Mouse (Mus musculus) adrenal gland, postnatal 4 days (tissue): ENCODE data around the gene Eml4. TPM values are rescaled to one million over a fixed set of nuclear protein-coding genes. Genes with fewer than 3 reads are reported as not detected.
A peak's percentile ranks its signal among the peaks of the same experiment; 100 is the strongest.

Experiments
- DNase-seq, 2 experiments: peaks; one replicate each; pipeline ENCODE4 v3.0.0; 2021 to 2022; ENCODE audit warnings: low spot score in 2 of 2, mixed read lengths in 2 of 2
- total RNA-seq, 2 experiments: library from RNA; stranded (reverse); gene quantifications; 2 replicates each; pipeline ENCODE4 v1.2.3; 2021

The Eml4 gene
- total RNA-seq, 2 experiments from 2014 or later, result 34.5 to 35.7 TPM

GRCm38 (mm10) chr17:83340895-83341524 is 9.7 kb upstream of the Eml4 start:
- no peak for DNase-seq

DNA sequence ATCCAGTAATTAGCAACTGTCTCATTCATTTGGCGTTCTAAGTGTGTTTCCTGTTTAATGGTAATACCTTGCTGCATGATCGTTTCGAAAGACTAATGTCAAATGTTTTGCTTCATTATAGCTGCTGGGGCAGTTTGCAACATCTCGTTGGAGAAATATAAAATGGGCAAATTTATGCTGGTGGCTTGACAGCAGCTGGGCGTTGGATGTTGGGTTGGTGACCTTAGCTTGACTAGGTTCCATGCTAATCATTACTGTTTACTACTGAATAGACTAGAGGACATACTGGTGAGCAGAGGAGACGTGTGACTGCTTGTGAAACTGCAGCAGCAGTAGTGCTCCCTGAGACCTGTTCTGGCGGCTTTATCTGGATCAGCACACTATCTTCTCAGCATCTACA is 6.5 kb upstream of the Eml4 start:
- no peak for DNase-seq

- DNase-seq, result no peak
Measured at GRCm38 (mm10) chr17:83348056-83348822, 2.5 kb upstream of the Eml4 start.

DNA sequence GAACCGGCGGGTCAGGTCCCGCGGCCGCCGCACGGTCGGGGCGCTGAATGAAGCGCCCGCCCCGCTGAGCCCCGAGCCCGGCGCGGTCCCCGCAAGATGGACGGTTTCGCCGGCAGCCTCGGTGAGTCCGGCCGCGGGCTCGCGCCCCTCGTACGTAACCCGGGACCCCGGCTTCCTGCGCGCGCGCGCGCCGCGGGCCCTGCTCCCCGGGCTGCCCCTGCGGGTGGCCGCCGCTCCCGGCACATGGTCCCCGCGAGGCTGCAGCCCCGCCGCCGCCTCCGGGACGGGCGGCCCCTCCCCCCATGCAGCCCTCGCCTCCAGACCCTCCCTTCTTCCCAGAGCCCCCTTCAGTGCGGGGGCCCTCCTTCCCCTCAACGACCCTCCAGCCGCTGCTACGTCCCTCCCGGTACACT is 394 bp downstream of the Eml4 start:
- peak in 1 of 2 experiments; percentile 15 for DNase-seq

GRCm38 (mm10) chr17:83351601-83352413 is 1.1 kb downstream of the Eml4 start:
- DNase-seq, result no peak

- no peak for DNase-seq
Measured at GRCm38 (mm10) chr17:83352456-83352855, 1.7 kb downstream of the Eml4 start.

DNA sequence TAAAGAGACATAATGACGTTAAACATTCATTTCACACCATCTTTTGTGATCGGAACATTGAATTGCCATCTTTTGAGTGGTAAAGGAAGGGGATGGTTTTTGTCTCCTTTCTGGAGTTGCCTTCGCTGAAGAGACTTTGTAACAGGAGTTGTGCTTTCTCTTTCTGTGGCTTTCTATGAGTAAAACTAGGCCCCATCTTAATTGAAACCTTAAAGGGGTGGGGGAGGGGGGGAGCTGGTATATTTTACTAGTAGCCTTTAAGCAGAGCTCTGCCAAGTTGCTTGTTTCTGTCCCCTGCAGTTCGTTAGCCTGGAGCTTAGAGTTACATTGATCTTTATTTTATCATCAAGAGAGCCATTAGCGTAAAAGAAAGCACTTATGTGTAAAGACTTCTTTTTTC is 2.3 kb downstream of the Eml4 start:
- no peak for DNase-seq

DNA sequence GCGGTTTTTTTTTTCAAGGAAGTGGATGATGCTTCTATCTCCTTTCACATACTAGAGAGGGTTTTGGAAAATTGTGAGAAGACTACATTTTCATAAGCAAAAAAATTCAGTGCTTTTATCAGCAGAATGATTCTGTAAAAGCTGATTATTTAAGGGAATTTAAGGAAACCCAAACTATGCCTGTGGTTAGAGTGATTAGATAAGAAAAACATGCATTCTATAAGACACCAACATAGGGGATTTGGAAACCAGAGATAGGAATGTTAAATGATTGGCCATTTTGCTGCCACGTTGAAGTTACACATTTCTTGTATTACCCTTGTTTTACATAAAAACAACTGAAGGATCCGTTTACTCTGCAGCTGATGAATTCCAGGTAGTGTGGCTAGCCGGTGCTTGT is 2.7 kb downstream of the Eml4 start:
- no peak for DNase-seq

GRCm38 (mm10) chr17:83355481-83355880 is 4.8 kb downstream of the Eml4 start:
- no peak for DNase-seq

DNA sequence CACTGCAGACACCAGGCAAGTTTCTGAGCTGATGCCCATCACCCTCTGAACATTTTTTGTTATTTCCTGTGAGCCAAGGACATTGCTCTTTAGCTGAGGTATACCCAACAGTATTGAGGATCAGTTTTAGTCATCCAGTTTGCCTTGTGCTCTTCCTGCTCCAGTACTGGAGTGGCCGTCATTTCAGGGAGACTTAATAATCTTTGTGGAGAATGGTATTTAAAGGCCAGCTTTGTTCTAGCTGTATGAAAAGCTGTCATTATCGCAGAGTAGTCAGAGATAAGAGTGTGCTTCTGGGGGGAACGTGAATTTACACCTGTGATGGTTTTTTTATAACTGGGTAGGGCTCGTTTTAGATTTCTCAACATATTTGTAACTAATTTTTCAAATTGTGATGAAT is 9.2 kb downstream of the Eml4 start:
- DNase-seq, result no peak

DNA sequence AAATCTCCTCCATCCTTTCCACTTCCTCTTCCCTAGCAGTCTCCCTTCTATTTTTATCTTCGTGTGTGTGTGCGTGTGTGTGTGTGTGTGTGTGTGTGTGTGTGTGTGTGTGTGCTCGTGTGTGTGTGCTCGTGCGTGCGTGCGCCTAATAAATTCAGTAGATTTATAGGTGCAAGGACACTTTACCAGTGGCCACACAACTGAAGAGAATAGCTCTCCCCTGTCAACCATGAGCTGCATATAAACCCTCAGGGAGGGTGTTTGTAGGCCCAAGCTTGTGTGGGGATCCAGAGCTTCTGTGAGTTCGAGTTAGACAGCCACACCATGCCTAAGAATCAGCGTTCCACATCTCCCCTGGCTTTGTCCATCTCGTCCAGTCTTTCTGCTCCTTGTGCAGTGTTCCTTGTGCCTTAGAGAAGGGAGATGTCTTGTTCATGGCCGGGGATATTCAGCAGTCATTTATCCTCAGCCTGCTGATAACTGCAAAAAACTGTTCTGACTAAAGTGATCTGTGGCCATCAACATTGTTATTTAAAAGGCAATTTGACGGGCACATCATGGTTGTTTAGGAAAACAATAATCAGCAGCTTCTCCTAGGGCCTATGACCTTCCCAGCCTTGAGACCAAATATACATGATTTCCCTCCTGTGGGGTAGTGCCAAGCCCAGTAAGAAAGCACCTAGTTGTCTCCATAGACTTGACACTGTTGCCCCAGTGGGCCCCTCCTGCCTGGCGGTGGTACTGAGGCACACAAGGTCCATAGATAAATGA is 10.2 kb downstream of the Eml4 start:
- no peak for DNase-seq

DNA sequence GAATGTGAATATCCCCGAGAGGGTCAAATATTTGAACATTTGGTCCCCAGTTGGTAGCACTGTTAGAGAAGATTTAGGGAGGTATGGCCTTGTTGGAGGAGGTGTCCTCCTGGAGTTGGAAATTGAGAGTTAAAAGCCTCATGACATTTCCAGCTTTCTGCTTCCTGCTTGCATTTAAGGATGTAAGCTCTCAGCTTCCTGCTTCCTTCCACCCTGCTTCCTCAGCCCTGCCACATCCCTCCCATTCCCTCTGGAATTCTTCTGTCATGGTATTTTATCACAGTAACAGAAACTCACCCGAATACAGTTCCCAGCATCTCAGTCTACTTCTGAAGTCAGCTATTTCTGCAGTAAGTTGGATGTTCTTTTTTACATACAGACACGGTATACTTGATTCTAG is 12.3 kb downstream of the Eml4 start:
- DNase-seq, result no peak

DNA sequence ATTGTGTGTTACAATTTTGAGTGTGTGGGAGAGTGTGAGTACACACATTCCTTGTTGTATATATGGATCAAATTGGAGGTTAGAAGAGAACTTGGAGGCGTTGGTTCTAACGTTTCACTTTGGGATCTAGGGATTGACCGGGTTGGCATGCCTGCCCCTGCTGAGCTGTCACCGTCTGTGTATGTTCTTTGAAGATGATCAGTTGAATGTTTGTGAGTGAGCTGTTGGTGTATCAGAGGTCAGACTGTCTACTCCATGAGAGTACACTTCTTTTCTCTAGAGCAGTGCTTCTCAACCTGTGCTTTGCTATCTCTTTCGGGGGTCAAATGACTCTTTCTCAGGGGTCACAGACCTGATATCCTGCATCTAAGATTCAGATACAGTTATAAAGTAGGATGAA is 13.6 kb downstream of the Eml4 start:
- no peak for DNase-seq

DNA sequence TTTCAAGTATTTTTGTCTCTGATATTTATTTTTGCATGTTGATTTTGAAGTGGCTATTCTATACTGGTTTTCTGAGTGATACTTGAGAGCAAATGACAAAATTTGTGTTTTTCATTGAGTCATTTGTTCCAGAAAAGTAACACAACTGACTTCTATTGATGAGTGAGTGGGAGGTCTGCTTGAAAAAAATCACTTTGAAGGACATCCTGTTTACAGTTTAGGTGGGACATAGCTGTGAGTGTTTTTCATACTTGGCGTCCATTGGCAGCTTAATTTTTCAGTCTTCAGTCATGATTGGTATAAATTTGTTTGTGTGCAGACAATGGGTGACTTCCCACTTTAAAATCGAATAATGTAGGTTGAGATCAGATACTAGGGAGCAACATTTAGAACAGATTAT is 14.4 kb downstream of the Eml4 start:
- no peak for DNase-seq

DNA sequence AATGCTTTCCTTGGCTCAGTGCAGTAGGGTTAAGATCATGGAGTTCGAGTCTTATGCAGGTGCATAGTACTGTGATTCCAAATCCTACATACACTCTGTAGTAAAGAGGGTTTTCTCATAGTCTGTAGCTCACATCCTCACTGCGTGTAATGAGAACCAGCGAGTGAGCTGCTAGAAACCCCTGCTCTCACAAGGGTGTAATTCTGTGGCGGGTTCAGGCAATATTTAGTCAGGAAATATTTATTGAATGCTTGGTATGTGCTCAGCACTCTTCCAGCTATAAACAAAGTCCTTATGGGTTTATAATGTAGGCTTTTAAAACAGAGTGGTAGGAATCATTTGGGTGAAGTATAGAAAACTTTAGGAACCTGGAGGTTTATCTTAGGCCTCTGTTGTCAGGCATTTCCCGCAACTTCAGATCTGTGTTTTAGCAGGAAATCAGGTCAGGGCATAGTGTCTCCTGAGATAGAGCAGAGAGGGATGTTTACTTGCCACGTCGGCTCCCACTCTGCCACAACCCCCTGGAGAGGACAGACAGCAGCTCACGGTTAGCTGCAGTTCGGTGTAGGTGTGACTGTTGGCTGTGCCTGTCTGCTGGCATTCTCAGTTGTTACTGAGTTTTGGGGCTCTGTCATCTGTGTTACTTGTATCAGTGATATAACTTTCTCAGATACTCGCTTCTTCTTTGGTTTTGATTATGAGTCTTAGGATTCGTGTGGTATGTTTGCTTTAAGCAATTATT is 15.1 kb downstream of the Eml4 start:
- no peak for DNase-seq

GRCm38 (mm10) chr17:83367387-83367786 is 16.7 kb downstream of the Eml4 start:
- no peak for DNase-seq

- DNase-seq, result no peak
Measured at GRCm38 (mm10) chr17:83374123-83374522, 23.4 kb downstream of the Eml4 start.

DNA sequence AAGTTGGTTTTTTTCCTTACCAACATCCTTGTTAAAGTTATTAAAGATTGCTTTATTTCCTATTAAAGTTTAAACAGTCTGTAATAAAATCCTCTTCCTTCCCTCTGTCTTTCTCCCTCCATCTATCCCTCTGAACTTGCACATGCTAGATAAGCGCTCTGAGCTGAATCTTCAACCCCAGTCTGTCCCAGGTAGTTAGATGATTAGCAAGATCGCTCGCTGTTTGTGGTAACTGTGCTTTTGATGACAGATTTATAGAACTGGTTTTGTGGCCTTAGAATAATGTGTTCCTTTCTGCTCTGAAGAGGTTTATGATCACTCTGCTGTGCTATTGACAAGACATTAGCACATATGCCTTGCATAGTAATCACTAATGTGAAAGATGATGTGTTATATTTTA is 25.1 kb downstream of the Eml4 start:
- no peak for DNase-seq

GRCm38 (mm10) chr17:83376801-83377200 is 26.1 kb downstream of the Eml4 start:
- DNase-seq, result no peak

- DNase-seq, result no peak
Measured at GRCm38 (mm10) chr17:83377755-83378443, 27.2 kb downstream of the Eml4 start.
